Mouse (Mus musculus) limb, embryonic 11.5 days (tissue): ENCODE data around the gene Olfr702. TPM values are rescaled to one million over a fixed set of nuclear protein-coding genes. Genes with fewer than 3 reads are reported as not detected.

Experiments used
- ATAC-seq: fragments of 200-750 bp; cut with Nextera tagmentation; 2 replicates; pipeline ENCODE4 v1.8.0; 2017; ENCODE audit warnings: low read depth; ENCODE audit not compliant: insufficient number of reproducible peaks, low FRiP score, low TSS enrichment
- DNase-seq: peaks from one replicate; pipeline ENCODE4 v3.0.0-alpha.2; 2015; ENCODE audit warnings: low spot score
- H3K27ac ChIP-seq: fragments of 300-500 bp; sonication (generic); replicated peaks from 2 replicates; pipeline ENCODE4 v1.5.1; 2014; ENCODE audit warnings: low read depth, mild to moderate bottlenecking, low read length
- H3K27me3 ChIP-seq: fragments of 300-500 bp; sonication (generic); 2 replicates; pipeline ENCODE4 v1.6.1; 2014; ENCODE audit warnings: mild to moderate bottlenecking, low read length, mixed read lengths; ENCODE audit not compliant: control insufficient read depth, insufficient read depth
- H3K36me3 ChIP-seq: fragments of 300-500 bp; sonication (generic); 2 replicates; pipeline ENCODE4 v1.6.1; 2014; ENCODE audit warnings: mild to moderate bottlenecking, low read length, moderate library complexity, mixed read lengths; ENCODE audit not compliant: control insufficient read depth, insufficient read depth
- H3K4me1 ChIP-seq: fragments of 300-500 bp; sonication (generic); 2 replicates; pipeline ENCODE4 v1.6.1; 2014; ENCODE audit warnings: low read length, mixed read lengths; ENCODE audit not compliant: control insufficient read depth, insufficient read depth
- H3K4me2 ChIP-seq: fragments of 300-500 bp; sonication (generic); 2 replicates; pipeline ENCODE4 v1.6.1; 2014; ENCODE audit warnings: low read depth, mild to moderate bottlenecking, moderate library complexity; ENCODE audit not compliant: severe bottlenecking
- H3K4me3 ChIP-seq: fragments of 300-500 bp; sonication (generic); 2 replicates; pipeline ENCODE4 v1.5.1; 2014; ENCODE audit warnings: low read depth, low read length
- H3K9ac ChIP-seq: fragments of 300-500 bp; sonication (generic); 2 replicates; pipeline ENCODE4 v1.6.1; 2014; ENCODE audit warnings: mild to moderate bottlenecking, low read length
- H3K9me3 ChIP-seq: fragments of 300-500 bp; sonication (generic); 2 replicates; pipeline ENCODE4 v1.6.1; 2016; ENCODE audit warnings: low read length; ENCODE audit not compliant: control insufficient read depth
- WGBS: fragments of 180-500 bp; shearing (Covaris S2); extraction: QIAGEN DNeasy Blood & Tissue Kit; methylation state at CpG from one replicate; pipeline ENCODE4 v1.1.7; 2014; 5-methylcytosine and 5-hydroxymethylcytosine counted together
- polyA plus RNA-seq: library from polyadenylated mRNA; unstranded; fragments of >200 nt; fragmentation: Nextera tagmentation; extraction: Ambion mirVana; gene quantifications from 2 replicates; pipeline ENCODE4 v1.2.1, GENCODE M21; 2014

Gene Olfr702
- not detected in 2 replicates for polyA plus RNA-seq

DNA sequence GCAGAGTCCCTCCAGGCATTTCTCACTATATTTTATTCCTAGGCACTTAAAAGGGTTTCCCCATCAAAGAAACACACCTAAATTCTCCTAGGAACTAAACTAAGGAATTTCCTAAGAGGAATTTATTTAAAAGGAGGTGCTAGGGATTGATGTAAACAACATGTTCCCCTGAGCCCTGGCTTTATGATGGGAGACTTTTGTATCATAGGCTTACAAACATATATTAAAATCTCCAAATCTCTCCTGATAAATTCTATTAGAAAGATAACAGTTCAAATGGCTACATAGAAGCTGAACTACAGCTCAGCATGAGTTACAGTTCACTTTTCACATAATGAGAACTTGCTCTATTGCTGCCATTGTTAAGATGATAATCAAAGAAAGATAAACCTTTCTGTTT is at the start of gene Olfr702:
Olfr702 (minus strand) TSS at position 101 of the 400 bp plus-strand sequence.
- DNase-seq (no peak), ATAC-seq (no peak)
- H3K27ac ChIP-seq: no peak within 1 kb of the TSS
- no peaks in the 10 kb centered on the region for H3K9me3 ChIP-seq
- no peaks in the 10 kb centered on the region for H3K27me3 ChIP-seq
- H3K9ac ChIP-seq: no peak within 1 kb of the TSS
- no peak within 1 kb of the TSS for H3K4me2 ChIP-seq
- H3K36me3 ChIP-seq: no peaks in the 10 kb centered on the region
- no peaks in the 10 kb centered on the region for H3K4me1 ChIP-seq
- no peak within 1 kb of the TSS for H3K4me3 ChIP-seq

DNA sequence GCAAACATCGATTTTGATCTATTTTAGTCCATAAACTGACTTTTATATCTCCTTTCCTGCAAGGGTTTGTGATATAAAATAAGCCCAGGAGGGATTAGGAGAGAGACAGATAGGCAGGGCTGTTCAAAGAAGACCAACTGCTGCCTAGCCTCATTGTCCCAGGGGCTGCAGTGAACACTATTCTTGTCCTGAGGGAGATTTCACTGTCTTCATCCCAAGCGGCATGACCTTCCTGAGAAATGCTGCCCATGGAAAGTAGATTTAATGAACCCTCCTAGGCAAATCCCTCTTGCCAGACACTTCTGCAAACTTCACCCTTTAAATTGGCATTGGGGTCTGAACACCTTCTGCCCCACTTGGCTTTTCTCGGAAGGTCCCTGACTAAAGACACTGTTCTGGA is 43.1 kb upstream of the Olfr702 start, which contains the start of gene Olfr705:
Olfr705 (minus strand) TSS at position 101 of the 400 bp plus-strand sequence.
- Histone ChIP-seq H3K4me3 (no peak within 1 kb of the TSS), H3K4me1 (no peaks in the 10 kb centered on the region), H3K27me3 (no peaks in the 10 kb centered on the region), H3K9ac (no peak within 1 kb of the TSS), H3K27ac (no peak within 1 kb of the TSS), H3K36me3 (no peaks in the 10 kb centered on the region), H3K9me3 (no peaks in the 10 kb centered on the region), H3K4me2 (no peak within 1 kb of the TSS)
- ATAC-seq (no peak), DNase-seq (no peak)
- 83% methylated on average over 3 of the region's 3 CpGs for WGBS

DNA sequence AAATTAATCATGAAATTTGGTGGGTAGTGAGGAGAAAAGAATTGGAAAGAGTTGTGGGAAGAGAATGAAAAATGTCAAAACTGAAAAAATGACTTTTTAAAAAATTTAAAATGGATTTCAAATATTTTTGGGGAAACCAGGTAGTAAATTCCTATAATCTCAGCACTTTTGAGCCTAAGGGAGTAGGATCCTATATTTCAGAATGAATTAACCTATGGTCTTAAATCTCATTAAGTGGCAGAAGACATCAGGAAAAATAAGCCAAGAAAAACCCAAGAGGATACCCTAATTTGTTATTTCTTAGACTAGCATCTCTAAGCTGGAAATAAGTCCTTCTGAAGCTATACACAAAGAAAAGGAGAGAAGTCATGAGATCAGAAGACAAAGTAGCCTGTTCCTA is 29.2 kb upstream of the Olfr702 start, which contains the start of gene Olfr704:
Olfr704 (plus strand) TSS at position 301 of the 400 bp plus-strand sequence.
- Histone ChIP-seq H3K36me3 (no peaks in the 10 kb centered on the region), H3K4me2 (no peak within 1 kb of the TSS), H3K27ac (no peak within 1 kb of the TSS), H3K9ac (no peak within 1 kb of the TSS), H3K9me3 (no peaks in the 10 kb centered on the region), H3K27me3 (no peaks in the 10 kb centered on the region), H3K4me3 (no peak within 1 kb of the TSS), H3K4me1 (no peaks in the 10 kb centered on the region)
- DNase-seq: no peak
- no peak for ATAC-seq

DNA sequence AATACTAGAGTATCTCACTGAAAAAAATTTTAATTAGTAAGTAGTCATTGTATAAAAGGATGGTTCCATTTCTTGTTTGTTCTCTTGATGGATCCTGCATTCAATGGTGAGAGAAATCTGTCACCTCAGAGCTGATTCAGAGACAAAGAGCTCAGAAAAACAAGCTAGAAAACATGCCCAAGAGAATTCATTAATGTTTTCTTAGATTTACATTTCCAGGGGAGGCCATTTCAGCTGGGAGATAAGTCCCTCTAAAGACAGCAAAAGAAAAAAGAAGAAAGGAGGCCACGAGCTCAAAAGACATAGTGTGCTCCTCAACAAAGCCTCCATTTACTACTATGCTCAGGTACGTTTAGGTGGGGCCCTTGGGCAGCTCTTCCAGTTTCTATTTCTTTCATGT is 9.4 kb upstream of the Olfr702 start, which contains the start of gene Olfr703:
Olfr703 (plus strand) TSS at position 301 of the 400 bp plus-strand sequence.
- Histone ChIP-seq H3K27ac (no peak within 1 kb of the TSS), H3K9me3 (no peaks in the 10 kb centered on the region), H3K4me3 (no peak within 1 kb of the TSS), H3K9ac (no peak within 1 kb of the TSS), H3K4me2 (no peak within 1 kb of the TSS), H3K27me3 (no peaks in the 10 kb centered on the region), H3K4me1 (no peaks in the 10 kb centered on the region), H3K36me3 (no peaks in the 10 kb centered on the region)
- WGBS: 68% methylated on average over 2 of the region's 2 CpGs
- ATAC-seq (no peak), DNase-seq (no peak)

DNA sequence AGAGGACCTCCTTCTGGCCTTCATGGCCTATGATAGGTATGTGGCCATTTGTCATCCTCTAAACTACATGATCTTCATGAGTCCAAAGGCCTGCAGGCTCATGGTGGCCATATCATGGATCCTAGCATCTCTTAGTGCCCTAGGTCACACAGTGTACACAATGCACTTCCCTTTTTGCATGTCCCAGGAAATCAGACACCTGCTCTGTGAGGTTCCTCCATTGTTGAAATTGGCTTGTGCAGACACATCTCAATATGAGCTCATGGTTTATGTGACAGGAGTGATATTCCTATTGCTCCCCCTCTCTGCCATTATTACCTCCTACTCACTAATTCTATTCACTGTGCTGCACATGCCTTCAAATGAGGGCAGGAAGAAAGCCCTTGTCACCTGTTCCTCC is 15.3 kb downstream of the Olfr702 start:
- ATAC-seq: no peak
- H3K27me3 ChIP-seq: no peaks in the 10 kb centered on the region
- no peaks in the 10 kb centered on the region for H3K4me1 ChIP-seq
- no peak overlapping the region for H3K4me2 ChIP-seq
- no peak overlapping the region for H3K9ac ChIP-seq
- no peak overlapping the region for H3K4me3 ChIP-seq
- no peaks in the 10 kb centered on the region for H3K36me3 ChIP-seq
- DNase-seq: no peak
- H3K9me3 ChIP-seq: no peaks in the 10 kb centered on the region
- H3K27ac ChIP-seq: no peak overlapping the region

DNA sequence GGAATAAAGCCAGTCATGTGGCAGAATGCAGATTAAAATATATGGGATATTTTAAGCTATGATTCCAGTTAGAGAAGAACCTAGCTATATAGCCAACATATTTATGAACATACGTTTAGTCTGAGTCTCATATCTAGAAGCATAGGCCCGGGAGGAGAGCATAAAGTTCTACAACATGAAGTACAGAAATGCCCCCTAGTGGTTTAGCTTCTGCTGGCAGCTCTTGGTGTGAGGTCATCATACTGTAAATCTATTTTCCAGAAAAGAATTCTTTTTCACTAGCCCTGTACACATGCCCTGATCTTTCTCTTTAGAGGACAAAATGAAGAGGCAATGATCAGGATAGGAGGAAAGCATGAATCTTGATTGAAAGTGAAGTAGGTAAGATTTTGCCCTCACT is 17.9 kb downstream of the Olfr702 start:
- no peaks in the 10 kb centered on the region for H3K36me3 ChIP-seq
- no peak overlapping the region for H3K4me2 ChIP-seq
- no peaks in the 10 kb centered on the region for H3K9me3 ChIP-seq
- no peak for DNase-seq
- no peak overlapping the region for H3K9ac ChIP-seq
- no peak for ATAC-seq
- 59% methylated on average over 2 of the region's 2 CpGs for WGBS
- no peaks in the 10 kb centered on the region for H3K27me3 ChIP-seq
- H3K4me1 ChIP-seq: no peaks in the 10 kb centered on the region
- H3K4me3 ChIP-seq: no peak overlapping the region
- H3K27ac ChIP-seq: no peak overlapping the region

DNA sequence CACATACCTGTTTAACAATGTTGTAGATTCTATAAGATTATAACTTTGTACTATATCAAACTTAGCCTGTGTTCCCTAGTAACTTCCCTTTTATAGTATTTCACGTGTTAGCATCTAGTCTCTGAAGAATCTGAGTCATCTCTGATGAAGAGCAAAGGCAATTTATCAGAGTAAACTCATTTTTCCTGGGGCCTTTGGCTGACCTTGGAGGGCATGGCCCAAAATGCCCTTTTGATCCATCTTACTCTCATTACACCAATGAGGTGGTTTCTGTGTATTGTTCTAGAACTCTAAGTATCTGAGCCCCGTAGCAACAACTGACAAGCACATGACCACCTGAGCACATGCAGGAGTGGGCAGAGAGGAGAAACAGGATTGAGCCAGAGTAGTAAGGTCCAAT is 19.9 kb downstream of the Olfr702 start, which contains the start of gene Olfr701:
Olfr701 (plus strand) TSS at position 301 of the 400 bp plus-strand sequence.
- H3K4me1 ChIP-seq: no peaks in the 10 kb centered on the region
- no peak for ATAC-seq

DNA sequence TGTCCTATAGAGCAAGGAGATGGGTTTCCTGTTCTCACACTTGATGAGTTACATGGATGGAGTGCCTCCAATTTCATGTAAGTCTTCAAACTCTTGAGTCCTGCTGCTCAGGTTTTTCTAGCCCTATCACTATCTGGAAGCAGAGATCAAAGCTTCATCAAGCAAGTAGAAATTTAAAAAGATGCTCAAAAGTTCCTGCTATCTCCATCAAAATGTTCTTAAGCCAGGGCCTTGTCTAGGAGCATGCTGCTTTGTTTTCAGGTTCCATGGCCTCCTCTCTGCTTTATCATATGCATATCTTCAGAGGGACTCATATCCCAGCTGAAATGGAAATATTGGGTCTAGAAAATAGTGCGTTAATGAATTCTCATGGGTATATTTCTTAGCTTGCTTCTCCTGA is 25.0 kb downstream of the Olfr702 start, which contains the start of gene Olfr700:
Olfr700 (minus strand) TSS at position 101 of the 400 bp plus-strand sequence.
- no peak within 1 kb of the TSS for H3K9ac ChIP-seq
- 96% methylated on average over 1 of the region's 1 CpGs for WGBS
- H3K9me3 ChIP-seq: no peaks in the 10 kb centered on the region
- DNase-seq (no peak), ATAC-seq (no peak)
- no peak within 1 kb of the TSS for H3K27ac ChIP-seq
- no peaks in the 10 kb centered on the region for H3K36me3 ChIP-seq
- H3K4me3 ChIP-seq: no peak within 1 kb of the TSS
- no peak within 1 kb of the TSS for H3K4me2 ChIP-seq
- H3K4me1 ChIP-seq: no peaks in the 10 kb centered on the region
- H3K27me3 ChIP-seq: no peaks in the 10 kb centered on the region

More for the DNA sequence above, 19.9 kb downstream of the Olfr702 start, which contains the start of gene Olfr701:
- H3K4me2 ChIP-seq: no peak within 1 kb of the TSS
- H3K9me3 ChIP-seq: no peaks in the 10 kb centered on the region
- no peaks in the 10 kb centered on the region for H3K27me3 ChIP-seq
- H3K4me3 ChIP-seq: no peak within 1 kb of the TSS
- no peak for DNase-seq
- WGBS: 79% methylated on average over 2 of the region's 2 CpGs
- H3K9ac ChIP-seq: no peak within 1 kb of the TSS
- no peak within 1 kb of the TSS for H3K27ac ChIP-seq
- H3K36me3 ChIP-seq: no peaks in the 10 kb centered on the region

DNA sequence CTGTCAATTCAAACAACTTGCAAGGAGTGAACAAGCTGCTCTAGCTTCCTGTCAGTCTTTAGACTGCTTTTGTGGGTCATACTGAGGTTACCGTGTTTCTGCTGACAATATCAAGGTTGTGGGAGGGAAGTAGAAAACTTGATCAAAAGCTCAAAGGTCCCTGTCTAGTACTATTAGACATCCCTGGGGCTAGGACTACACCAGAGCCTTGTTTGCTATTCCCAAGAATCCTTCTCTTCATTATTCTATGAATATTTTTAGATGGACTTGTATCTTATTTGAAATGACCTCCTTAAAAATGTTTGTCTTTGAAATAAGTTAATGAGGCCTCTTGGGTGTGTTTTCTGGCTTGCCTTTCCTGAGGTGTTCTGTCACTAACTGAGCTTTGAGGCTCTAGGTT is 40.6 kb downstream of the Olfr702 start, which contains the start of gene Olfr699:
Olfr699 (minus strand) TSS at position 101 of the 400 bp plus-strand sequence.
- no peak within 1 kb of the TSS for H3K9ac ChIP-seq
- no peak within 1 kb of the TSS for H3K4me3 ChIP-seq
- H3K27ac ChIP-seq: no peak within 1 kb of the TSS
- H3K4me2 ChIP-seq: no peak within 1 kb of the TSS
- H3K27me3 ChIP-seq: no peaks in the 10 kb centered on the region
- DNase-seq: no peak
- 90% methylated on average over 1 of the region's 1 CpGs for WGBS
- no peak for ATAC-seq
- H3K9me3 ChIP-seq: no peaks in the 10 kb centered on the region
- H3K4me1 ChIP-seq: no peaks in the 10 kb centered on the region
- H3K36me3 ChIP-seq: no peaks in the 10 kb centered on the region
